Mouse (Mus musculus) midbrain, embryonic 13.5 days (tissue): ENCODE measurements around the gene Ppm1f. TPM values are rescaled to one million over a fixed set of nuclear protein-coding genes. Genes with fewer than 3 reads are reported as not detected.
"Not testable (repeated sequence)": the region's sequence is repeated elsewhere in the genome, so short reads cannot be mapped to it uniquely, and the experiment has no call there.

ENCODE experiments used
- ATAC-seq: fragments of 200-750 bp; cut with Nextera tagmentation; 2 replicates; pipeline ENCODE4 v1.8.0; 2017; ENCODE audit warnings: mild to moderate bottlenecking, moderate TSS enrichment, moderate library complexity
- H3K27ac ChIP-seq: fragments of 300-500 bp; sonication (generic); 2 replicates; pipeline ENCODE4 v1.5.1; 2015; ENCODE audit warnings: inconsistent platforms, mild to moderate bottlenecking, moderate library complexity
- H3K27me3 ChIP-seq: fragments of 300-500 bp; sonication (generic); 2 replicates; pipeline ENCODE4 v1.6.1; 2015; ENCODE audit warnings: mild to moderate bottlenecking, inconsistent platforms
- H3K36me3 ChIP-seq: fragments of 300-500 bp; sonication (generic); 2 replicates; pipeline ENCODE4 v1.6.1; 2015; ENCODE audit warnings: mild to moderate bottlenecking, inconsistent platforms
- H3K4me1 ChIP-seq: fragments of 300-500 bp; sonication (generic); replicated peaks from 2 replicates; pipeline ENCODE4 v1.6.1; 2015; ENCODE audit warnings: inconsistent platforms
- H3K4me2 ChIP-seq: fragments of 300-500 bp; sonication (generic); replicated peaks from 2 replicates; pipeline ENCODE4 v1.6.1; 2015; ENCODE audit warnings: moderate library complexity, mild to moderate bottlenecking, inconsistent platforms
- H3K4me3 ChIP-seq: fragments of 300-500 bp; sonication (generic); replicated peaks from 2 replicates; pipeline ENCODE4 v1.5.1; 2015; ENCODE audit warnings: mild to moderate bottlenecking, inconsistent platforms
- H3K9ac ChIP-seq: fragments of 300-500 bp; sonication (generic); replicated peaks from 2 replicates; pipeline ENCODE4 v1.6.1; 2015; ENCODE audit warnings: mild to moderate bottlenecking, inconsistent platforms
- H3K9me3 ChIP-seq: fragments of 300-500 bp; sonication (generic); 2 replicates; pipeline ENCODE4 v1.6.1; 2016; ENCODE audit warnings: mild to moderate bottlenecking, inconsistent platforms
- WGBS: fragments of 180-500 bp; shearing (Covaris S2); methylation state at CpG from one replicate; pipeline ENCODE4 v1.1.7; 2015; 5-methylcytosine and 5-hydroxymethylcytosine counted together
- polyA plus RNA-seq: library from polyadenylated mRNA; unstranded; fragments of >200 nt; fragmentation: Nextera tagmentation; extraction: Ambion mirVana; gene quantifications from 2 replicates; pipeline ENCODE4 v1.2.1, GENCODE M21; 2015

Ppm1f gene
- 26.9 and 29.4 TPM in 2 replicates for polyA plus RNA-seq

DNA sequence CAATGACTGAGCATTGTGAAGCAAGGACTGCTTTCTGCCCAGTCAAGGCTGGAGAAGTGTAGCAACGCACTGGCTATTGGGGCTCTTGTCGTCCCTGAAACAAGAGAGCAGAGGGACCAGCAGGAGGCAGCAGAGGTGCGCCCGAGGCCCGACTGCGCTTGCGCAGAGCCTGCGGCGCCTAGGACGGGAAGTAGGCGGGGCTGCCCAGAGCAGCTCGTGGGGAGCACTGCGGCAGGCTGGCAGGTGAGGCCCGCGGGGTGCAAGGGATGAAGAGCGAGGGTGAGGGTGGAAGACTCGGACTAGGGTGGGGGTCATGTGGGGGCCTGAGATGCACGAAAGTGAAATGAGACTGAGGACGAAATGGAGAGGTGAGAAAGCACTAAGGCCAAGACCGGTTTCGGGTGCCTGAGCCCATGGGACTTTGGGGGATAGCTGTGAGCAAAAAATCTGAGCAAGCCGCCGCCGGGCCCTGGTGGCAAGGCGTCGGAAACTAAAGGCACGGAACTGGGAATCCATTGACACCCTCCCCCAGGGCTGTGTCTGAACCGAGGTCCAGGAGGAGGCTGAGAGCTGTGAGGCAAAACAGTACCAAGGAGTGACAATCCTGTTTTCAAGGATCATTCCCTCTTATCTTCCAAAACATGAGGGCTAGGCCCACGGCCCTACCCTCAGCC lies at the start of gene Ppm1f:
Gene Ppm1f, plus strand, starts transcription at position 88 of the 674 bp plus-strand sequence.
- Histone ChIP-seq H3K9me3 (no peaks in the 10 kb centered on the region), H3K4me2 (peak within 1 kb of the TSS; percentile 83), H3K4me3 (peak within 1 kb of the TSS; percentile 67), H3K9ac (peak within 1 kb of the TSS; percentile 85), H3K27ac (peak within 1 kb of the TSS; percentile 74), H3K36me3 (peaks cover 36% of the 10 kb centered on the region), H3K4me1 (peaks cover 24% of the 10 kb centered on the region), H3K27me3 (no peaks in the 10 kb centered on the region)
- peak; percentile 95 for ATAC-seq
- WGBS: 0% methylated on average over 29 of the region's 29 CpGs

DNA sequence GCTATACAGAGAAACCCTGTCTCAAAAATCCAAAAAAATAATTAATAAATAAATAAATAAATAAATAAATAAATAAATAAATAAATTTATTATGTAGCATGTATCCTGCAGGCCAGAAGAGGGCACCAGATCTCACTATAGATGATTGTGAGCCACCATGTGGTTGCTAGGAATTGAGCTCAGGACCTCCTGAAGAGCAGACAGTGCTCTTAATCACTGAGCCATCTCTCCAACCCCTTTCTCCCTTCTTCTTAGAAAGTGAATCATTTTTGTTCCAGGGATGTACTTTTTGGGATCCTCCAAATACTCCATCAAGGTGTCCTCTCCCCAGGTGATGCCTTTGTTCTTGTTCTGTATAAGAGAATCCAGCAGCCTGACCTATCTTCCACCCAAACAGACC lies 47.1 kb upstream of the Ppm1f start:
- Histone ChIP-seq H3K4me2 (no peak overlapping the region), H3K4me1 (no peaks in the 10 kb centered on the region)

GRCm38 (mm10) chr16:16852411-16852810 lies 43.9 kb upstream of the Ppm1f start:
- no peak for ATAC-seq
- 92% methylated on average over 3 of the region's 3 CpGs for WGBS
- H3K9ac ChIP-seq: no peak overlapping the region
- no peaks in the 10 kb centered on the region for H3K9me3 ChIP-seq
- H3K4me1 ChIP-seq: no peaks in the 10 kb centered on the region
- no peaks in the 10 kb centered on the region for H3K36me3 ChIP-seq
- H3K27me3 ChIP-seq: no peaks in the 10 kb centered on the region
- H3K27ac ChIP-seq: no peak overlapping the region
- no peak overlapping the region for H3K4me2 ChIP-seq
- no peak overlapping the region for H3K4me3 ChIP-seq

More for the DNA sequence above, 47.1 kb upstream of the Ppm1f start:
- Histone ChIP-seq H3K27ac (no peak overlapping the region), H3K4me3 (no peak overlapping the region), H3K27me3 (no peaks in the 10 kb centered on the region), H3K9ac (no peak overlapping the region), H3K36me3 (no peaks in the 10 kb centered on the region), H3K9me3 (no peaks in the 10 kb centered on the region)
- ATAC-seq: no peak

DNA sequence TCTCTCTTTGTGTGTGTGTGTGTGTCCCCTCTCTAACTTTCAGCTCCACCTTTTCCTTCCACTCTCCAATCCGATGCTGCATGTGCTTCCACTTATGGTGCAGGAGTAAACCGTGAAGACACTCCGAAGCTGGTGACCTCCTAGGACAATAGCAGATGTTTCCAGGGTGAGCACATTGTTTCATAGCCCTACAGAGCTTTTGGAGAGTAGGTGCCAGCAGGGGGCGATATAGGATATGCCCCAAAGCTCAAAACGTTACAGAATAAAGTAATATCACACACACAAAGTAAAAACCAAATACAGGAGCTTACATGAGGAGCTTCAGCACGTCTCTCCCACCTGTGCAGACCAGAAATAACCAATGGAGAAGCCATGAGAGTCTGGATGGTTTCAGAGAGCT lies 41.4 kb upstream of the Ppm1f start:
- H3K27ac ChIP-seq: no peak overlapping the region
- H3K36me3 ChIP-seq: no peaks in the 10 kb centered on the region
- H3K9me3 ChIP-seq: no peaks in the 10 kb centered on the region
- 39% methylated on average over 6 of the region's 6 CpGs for WGBS
- no peaks in the 10 kb centered on the region for H3K4me1 ChIP-seq
- no peak overlapping the region for H3K9ac ChIP-seq
- no peaks in the 10 kb centered on the region for H3K27me3 ChIP-seq
- H3K4me3 ChIP-seq: no peak overlapping the region
- ATAC-seq: no peak
- H3K4me2 ChIP-seq: no peak overlapping the region

- Histone ChIP-seq H3K4me2 (no peak overlapping the region), H3K9ac (no peak overlapping the region), H3K36me3 (no peaks in the 10 kb centered on the region), H3K27me3 (no peaks in the 10 kb centered on the region), H3K27ac (no peak overlapping the region), H3K9me3 (no peaks in the 10 kb centered on the region), H3K4me1 (no peaks in the 10 kb centered on the region), H3K4me3 (no peak overlapping the region)
- 94% methylated on average over 1 of the region's 1 CpGs for WGBS
- no peak for ATAC-seq
Measured at GRCm38 (mm10) chr16:16855541-16855940, 40.7 kb upstream of the Ppm1f start.

DNA sequence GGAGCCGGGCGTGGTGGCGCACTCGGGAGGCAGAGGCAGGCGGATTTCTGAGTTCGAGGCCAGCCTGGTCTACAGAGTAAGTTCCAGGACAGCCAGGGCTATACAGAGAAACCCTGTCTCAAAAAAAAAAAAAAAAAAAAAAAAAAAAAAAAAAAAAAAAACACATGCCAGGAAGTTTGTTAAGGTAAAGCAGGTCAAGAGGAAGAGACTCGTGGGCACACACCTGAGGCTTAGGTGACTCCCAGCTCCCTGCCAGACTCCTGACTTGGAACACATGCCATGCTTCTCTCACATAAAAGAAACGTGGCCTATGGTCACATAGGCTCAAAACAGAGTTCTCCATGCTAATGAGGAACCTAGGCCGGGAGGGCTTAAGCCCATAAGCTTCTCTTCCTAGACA lies 40.2 kb upstream of the Ppm1f start:
- H3K9me3 ChIP-seq, H3K27ac ChIP-seq: not testable (repeated sequence)

GRCm38 (mm10) chr16:16856731-16857476 lies 39.4 kb upstream of the Ppm1f start:
- H3K27ac ChIP-seq: no peak overlapping the region
- no peaks in the 10 kb centered on the region for H3K36me3 ChIP-seq
- H3K27me3 ChIP-seq: no peaks in the 10 kb centered on the region
- 84% methylated on average over 13 of the region's 13 CpGs for WGBS
- H3K9me3 ChIP-seq: no peaks in the 10 kb centered on the region
- no peak for ATAC-seq
- no peak overlapping the region for H3K9ac ChIP-seq
- no peak overlapping the region for H3K4me2 ChIP-seq
- no peaks in the 10 kb centered on the region for H3K4me1 ChIP-seq
- no peak overlapping the region for H3K4me3 ChIP-seq

More for the DNA sequence above, 40.2 kb upstream of the Ppm1f start:
- WGBS: 81% methylated on average over 9 of the region's 9 CpGs
- not testable (repeated sequence) for H3K4me1 ChIP-seq, H3K9ac ChIP-seq, ATAC-seq, H3K4me3 ChIP-seq, H3K4me2 ChIP-seq, H3K36me3 ChIP-seq, H3K27me3 ChIP-seq

- Histone ChIP-seq H3K9me3 (no peaks in the 10 kb centered on the region), H3K4me3 (no peak overlapping the region), H3K27ac (no peak overlapping the region), H3K4me2 (no peak overlapping the region), H3K36me3 (no peaks in the 10 kb centered on the region), H3K9ac (no peak overlapping the region), H3K27me3 (no peaks in the 10 kb centered on the region), H3K4me1 (no peaks in the 10 kb centered on the region)
- no peak for ATAC-seq
- 80% methylated on average over 3 of the region's 3 CpGs for whole genome bisulfite sequencing
Measured at GRCm38 (mm10) chr16:16862288-16862687, 34.0 kb upstream of the Ppm1f start.

- no peak for ATAC-seq
- H3K36me3 ChIP-seq: no peaks in the 10 kb centered on the region
- H3K9me3 ChIP-seq: no peaks in the 10 kb centered on the region
- no peak within 1 kb of the TSS for H3K4me3 ChIP-seq
- H3K9ac ChIP-seq: no peak within 1 kb of the TSS
- H3K4me2 ChIP-seq: no peak within 1 kb of the TSS
- WGBS: 69% methylated on average over 2 of the region's 2 CpGs
- no peaks in the 10 kb centered on the region for H3K27me3 ChIP-seq
- no peaks in the 10 kb centered on the region for H3K4me1 ChIP-seq
- no peak within 1 kb of the TSS for H3K27ac ChIP-seq
Measured at GRCm38 (mm10) chr16:16863978-16864377, 32.3 kb upstream of the Ppm1f start, which contains the start of gene Igll1. TSS of gene Igll1 (minus strand) at chr16:16863985.

DNA sequence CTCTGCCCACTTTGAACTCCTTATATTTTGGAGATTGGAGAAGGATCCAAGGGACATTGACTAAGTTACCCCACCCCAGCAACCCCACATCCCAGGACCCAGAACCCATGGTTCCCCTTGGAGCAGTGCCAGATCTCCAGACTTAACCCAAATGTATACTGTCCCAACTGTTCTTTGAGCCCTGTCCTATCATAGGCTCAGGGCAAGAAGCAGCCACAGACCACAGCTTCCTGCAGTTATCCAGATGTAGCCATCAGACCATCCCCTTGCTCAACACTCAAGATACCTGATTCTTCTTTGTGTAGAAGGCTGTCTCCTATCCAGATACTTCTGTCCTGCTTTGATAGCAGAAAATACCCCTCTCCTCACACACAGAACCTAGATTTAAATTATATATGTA lies 31.1 kb upstream of the Ppm1f start:
- no peak overlapping the region for H3K9ac ChIP-seq

GRCm38 (mm10) chr16:16865696-16866561 lies 30.3 kb upstream of the Ppm1f start:
- Histone ChIP-seq H3K4me1 (no peaks in the 10 kb centered on the region), H3K4me3 (no peak overlapping the region), H3K27ac (no peak overlapping the region), H3K36me3 (no peaks in the 10 kb centered on the region), H3K4me2 (no peak overlapping the region), H3K9ac (no peak overlapping the region), H3K9me3 (no peaks in the 10 kb centered on the region), H3K27me3 (no peaks in the 10 kb centered on the region)
- no peak for ATAC-seq
- 68% methylated on average over 4 of the region's 5 CpGs for WGBS

More for the DNA sequence above, 31.1 kb upstream of the Ppm1f start:
- Histone ChIP-seq H3K27ac (no peak overlapping the region), H3K9me3 (no peaks in the 10 kb centered on the region), H3K36me3 (no peaks in the 10 kb centered on the region), H3K4me3 (no peak overlapping the region), H3K4me1 (no peaks in the 10 kb centered on the region), H3K27me3 (no peaks in the 10 kb centered on the region), H3K4me2 (no peak overlapping the region)
- ATAC-seq: no peak

GRCm38 (mm10) chr16:16870241-16870616 lies 26.0 kb upstream of the Ppm1f start:
- Histone ChIP-seq H3K4me1 (peaks cover 12% of the 10 kb centered on the region), H3K9me3 (no peaks in the 10 kb centered on the region), H3K9ac (peak overlapping the region; percentile 79; the same call in 1 of the 2 replicates), H3K27me3 (no peaks in the 10 kb centered on the region), H3K27ac (peak overlapping the region; percentile 92; the same call in 1 of the 2 replicates), H3K4me3 (peak overlapping the region; percentile 64), H3K36me3 (peaks cover 8% of the 10 kb centered on the region), H3K4me2 (peak overlapping the region; percentile 73)
- ATAC-seq: peak; percentile 77
- 35% methylated on average over 7 of the region's 7 CpGs for WGBS
